Mouse (Mus musculus) midbrain, embryonic 16.5 days (tissue): ENCODE results near the gene Med4. TPM values are rescaled to one million over a fixed set of nuclear protein-coding genes. Genes with fewer than 3 reads are reported as not detected.
"Not testable (repeated sequence)": the region's sequence is repeated elsewhere in the genome, so short reads cannot be mapped to it uniquely, and the experiment has no call there.

ENCODE experiments used
- ATAC-seq: fragments of 200-750 bp; cut with Nextera tagmentation; 2 replicates; pipeline ENCODE4 v1.8.0; 2017; ENCODE audit warnings: moderate TSS enrichment
- H3K27ac ChIP-seq: fragments of 300-500 bp; sonication (generic); 2 replicates; pipeline ENCODE4 v1.5.1; 2014; ENCODE audit warnings: mild to moderate bottlenecking, low read length, mixed read lengths
- H3K27me3 ChIP-seq: fragments of 300-500 bp; sonication (generic); 2 replicates; pipeline ENCODE4 v1.6.1; 2014; ENCODE audit warnings: low read depth, low read length, mixed read lengths; ENCODE audit not compliant: control insufficient read depth, insufficient read depth
- H3K36me3 ChIP-seq: fragments of 300-500 bp; sonication (generic); 2 replicates; pipeline ENCODE4 v1.6.1; 2014; ENCODE audit warnings: mild to moderate bottlenecking, low read length, moderate library complexity, mixed read lengths; ENCODE audit not compliant: control insufficient read depth, insufficient read depth
- H3K4me1 ChIP-seq: fragments of 300-500 bp; sonication (generic); 2 replicates; pipeline ENCODE4 v1.6.1; 2014; ENCODE audit warnings: mild to moderate bottlenecking, low read length, mixed read lengths; ENCODE audit not compliant: control insufficient read depth, insufficient read depth
- H3K4me2 ChIP-seq: fragments of 300-500 bp; sonication (generic); 2 replicates; pipeline ENCODE4 v1.6.1; 2014; ENCODE audit warnings: mild to moderate bottlenecking, low read length, mixed read lengths
- H3K4me3 ChIP-seq: fragments of 300-500 bp; sonication (generic); 2 replicates; pipeline ENCODE4 v1.5.1; 2014; ENCODE audit warnings: low read depth, mild to moderate bottlenecking, low read length, moderate library complexity, mixed read lengths
- H3K9ac ChIP-seq: fragments of 300-500 bp; sonication (generic); 2 replicates; pipeline ENCODE4 v1.6.1; 2014; ENCODE audit warnings: low read depth, low read length, mixed read lengths
- H3K9me3 ChIP-seq: fragments of 300-500 bp; sonication (generic); replicated peaks from 2 replicates; pipeline ENCODE4 v1.6.1; 2014; ENCODE audit warnings: mild to moderate bottlenecking, low read length, mixed read lengths; ENCODE audit not compliant: control insufficient read depth, poor library complexity, severe bottlenecking
- WGBS: fragments of 180-500 bp; shearing (Covaris S2); extraction: QIAGEN DNeasy Blood & Tissue Kit; methylation state at CpG from one replicate; pipeline ENCODE4 v1.1.7; 2014; 5-methylcytosine and 5-hydroxymethylcytosine counted together
- polyA plus RNA-seq: library from polyadenylated mRNA; unstranded; fragments of >200 nt; fragmentation: Nextera tagmentation; extraction: Ambion mirVana; gene quantifications from 2 replicates; pipeline ENCODE4 v1.2.1, GENCODE M21; 2015

Gene Med4
- polyA plus RNA-seq, 1 experiment from 2014 or later: 84.7 TPM

DNA sequence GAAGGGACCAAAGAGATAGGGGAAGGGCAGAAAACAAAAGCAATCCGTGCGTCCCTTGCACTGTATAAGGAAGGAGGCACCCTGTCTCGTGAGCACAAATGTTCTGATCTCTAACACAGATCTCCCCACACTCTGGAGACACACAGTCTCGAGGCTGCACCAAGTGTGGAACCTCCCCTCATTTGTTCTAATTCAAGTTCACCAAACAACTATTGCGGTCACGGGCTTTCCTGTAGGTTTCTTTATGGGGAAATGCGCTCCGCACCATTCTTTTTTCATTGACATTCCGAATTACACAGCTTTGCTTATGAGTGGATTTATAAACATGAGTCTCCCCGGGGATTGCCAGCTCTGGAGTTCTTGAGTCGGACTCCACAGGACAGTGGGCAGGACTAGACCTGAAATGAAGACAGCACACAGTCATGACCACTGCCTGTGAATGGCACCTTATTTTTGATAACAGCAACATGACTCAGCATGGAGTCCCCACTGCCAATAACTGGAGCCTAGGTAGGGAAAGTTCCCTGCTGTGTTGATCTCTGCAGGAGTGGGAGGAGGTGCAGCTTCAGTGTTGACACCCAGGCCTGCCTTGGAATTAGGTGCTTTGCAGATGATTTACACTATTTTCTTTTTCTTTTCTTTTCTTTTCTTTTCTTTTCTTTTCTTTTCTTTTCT lies 2.0 kb upstream of the Med4 start:
- Histone ChIP-seq H3K4me1 (peaks cover 12% of the 10 kb centered on the region), H3K27me3 (no peaks in the 10 kb centered on the region), H3K9me3 (no peaks in the 10 kb centered on the region), H3K4me3 (no peak overlapping the region), H3K9ac (no peak overlapping the region), H3K4me2 (no peak overlapping the region), H3K27ac (no peak overlapping the region), H3K36me3 (peaks cover 3% of the 10 kb centered on the region; the same call in 1 of the 2 replicates)
- 75% methylated on average over 11 of the region's 11 CpGs for WGBS
- no peak for ATAC-seq

DNA sequence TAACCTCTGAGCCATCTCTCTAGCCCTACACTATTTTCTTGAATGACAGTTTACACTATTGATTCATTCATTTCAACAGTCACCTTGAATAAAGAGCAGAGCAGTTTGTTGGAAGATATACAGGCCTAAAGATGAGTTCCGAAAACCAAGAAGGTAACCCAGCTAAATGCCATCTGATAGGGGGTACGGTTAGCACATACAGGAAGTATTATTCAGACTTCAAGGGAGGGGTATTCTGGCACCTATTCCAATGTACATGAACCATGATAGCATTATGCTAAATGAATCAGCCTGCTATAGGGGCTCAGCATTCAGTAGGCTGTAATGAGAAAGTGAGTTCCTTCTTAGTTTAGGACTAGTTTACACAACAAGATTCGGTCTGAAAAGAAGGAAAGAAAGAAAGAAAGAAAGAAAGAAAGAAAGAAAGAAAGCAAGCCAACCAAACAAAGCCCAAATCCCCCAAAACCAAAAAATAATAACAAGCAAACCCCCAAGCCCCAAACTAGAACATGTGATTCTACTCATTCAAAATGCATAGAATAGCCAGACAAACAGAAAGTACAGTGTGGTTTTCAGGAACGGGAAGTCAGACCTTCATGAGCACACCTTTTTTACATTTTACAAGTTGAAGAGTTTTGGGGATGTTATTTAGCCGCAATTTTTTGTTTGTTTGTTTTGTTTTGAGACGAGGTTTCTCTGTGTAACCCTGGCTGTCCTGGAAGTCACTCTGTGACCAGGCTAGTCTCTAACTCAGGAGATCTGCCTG lies 1.0 kb upstream of the Med4 start:
- Histone ChIP-seq H3K4me3 (no peak overlapping the region), H3K9ac (no peak overlapping the region), H3K9me3 (no peaks in the 10 kb centered on the region), H3K27me3 (no peaks in the 10 kb centered on the region), H3K4me2 (no peak overlapping the region), H3K4me1 (peaks cover 9% of the 10 kb centered on the region), H3K36me3 (peaks cover 3% of the 10 kb centered on the region; the same call in 1 of the 2 replicates), H3K27ac (no peak overlapping the region)
- ATAC-seq: no peak
- 95% methylated on average over 6 of the region's 6 CpGs for WGBS

DNA sequence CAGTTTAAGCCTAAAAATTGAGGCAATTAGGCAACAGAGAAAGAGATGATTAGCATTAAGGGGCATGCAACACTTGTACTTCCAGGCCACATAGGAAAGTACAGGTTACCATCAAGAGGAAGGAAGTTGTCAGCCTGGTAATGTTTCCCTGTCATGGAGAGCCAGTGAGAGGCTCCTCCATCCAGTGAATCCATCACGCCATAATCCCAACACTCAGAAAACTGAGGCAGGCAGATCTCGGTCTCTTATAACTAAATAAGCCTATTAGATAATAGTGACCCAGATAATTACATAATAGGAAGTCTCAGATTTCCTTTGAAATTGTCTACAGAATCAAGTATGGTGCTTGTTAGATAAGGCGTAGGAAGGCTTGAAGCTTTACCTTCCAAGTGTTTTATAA lies 14.3 kb downstream of the Med4 start:
- no peaks in the 10 kb centered on the region for H3K9me3 ChIP-seq
- no peak overlapping the region for H3K4me3 ChIP-seq
- no peak overlapping the region for H3K4me2 ChIP-seq
- no peak overlapping the region for H3K27ac ChIP-seq
- H3K27me3 ChIP-seq: no peaks in the 10 kb centered on the region
- H3K9ac ChIP-seq: no peak overlapping the region
- no peaks in the 10 kb centered on the region for H3K36me3 ChIP-seq
- H3K4me1 ChIP-seq: peaks cover 3% of the 10 kb centered on the region; the same call in 1 of the 2 replicates
- no peak for ATAC-seq
- 80% methylated on average over 3 of the region's 3 CpGs for WGBS

DNA sequence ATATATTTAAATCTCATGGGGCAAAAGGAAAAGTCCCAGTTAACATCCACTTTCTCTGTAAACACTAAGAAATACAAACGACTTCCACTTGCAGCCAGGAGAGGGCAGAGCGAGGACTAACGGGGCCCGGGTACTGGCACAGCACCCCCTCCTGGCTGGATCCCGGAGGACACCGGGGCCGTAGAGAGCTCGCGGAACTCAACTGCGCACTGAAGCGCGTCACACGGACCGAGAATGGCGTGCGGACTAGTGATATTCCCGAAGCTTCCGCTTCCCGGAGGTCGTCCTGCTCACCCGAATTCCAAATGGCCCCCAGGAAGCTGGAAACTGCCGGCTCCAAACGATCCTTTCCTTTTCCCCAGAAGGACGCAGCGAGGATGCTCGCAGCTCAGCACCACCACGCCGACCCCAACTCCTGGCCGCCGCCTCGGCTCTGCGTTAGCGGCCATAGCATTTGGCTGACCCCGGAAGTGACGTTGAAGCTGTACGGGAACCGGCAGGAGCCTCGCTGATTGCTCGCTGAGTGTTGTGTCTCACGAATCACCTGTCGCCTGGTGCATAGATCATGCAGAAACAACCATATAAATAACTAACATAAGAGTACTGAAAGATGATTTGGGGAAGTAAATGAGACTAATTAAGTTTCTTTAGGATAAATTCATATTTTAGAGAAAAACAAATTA lies 15.1 kb downstream of the Med4 start, which contains the start of gene Sucla2:
Sucla2 (plus strand) TSS at position 554 of the 683 bp plus-strand sequence.
- Histone ChIP-seq H3K36me3 (no peaks in the 10 kb centered on the region), H3K27me3 (no peaks in the 10 kb centered on the region), H3K27ac (peak within 1 kb of the TSS; percentile 95), H3K9ac (peak within 1 kb of the TSS; percentile 70), H3K9me3 (no peaks in the 10 kb centered on the region), H3K4me3 (peak within 1 kb of the TSS; percentile 52), H3K4me1 (peaks cover 3% of the 10 kb centered on the region; the same call in 1 of the 2 replicates), H3K4me2 (peak within 1 kb of the TSS; percentile 42)
- ATAC-seq: peak; percentile 99
- WGBS: under 1% methylated on average over 37 of the region's 41 CpGs

DNA sequence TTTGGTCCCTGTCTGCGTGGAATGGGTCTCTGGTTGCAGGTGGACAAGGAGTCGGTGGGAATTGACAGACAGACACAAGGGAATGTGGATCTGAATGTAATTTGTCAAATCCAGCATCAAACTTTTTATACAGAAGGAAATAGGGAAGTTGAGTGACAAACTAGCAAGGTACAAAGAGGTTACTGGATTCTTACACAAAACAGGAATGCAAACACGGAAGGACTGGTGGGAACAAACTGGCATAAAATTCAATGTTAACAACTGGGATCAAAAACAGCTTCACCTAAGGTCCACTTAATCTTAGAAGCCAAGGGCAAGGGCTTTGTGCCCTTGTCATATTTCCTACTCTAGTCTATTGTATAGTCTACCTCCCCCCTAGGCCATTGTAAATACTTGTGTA lies 18.8 kb downstream of the Med4 start:
- not testable (repeated sequence) for H3K4me2 ChIP-seq, H3K36me3 ChIP-seq, H3K9ac ChIP-seq, H3K4me1 ChIP-seq, H3K27me3 ChIP-seq, H3K4me3 ChIP-seq, ATAC-seq, H3K9me3 ChIP-seq, H3K27ac ChIP-seq
- WGBS: 84% methylated on average over 3 of the region's 3 CpGs

DNA sequence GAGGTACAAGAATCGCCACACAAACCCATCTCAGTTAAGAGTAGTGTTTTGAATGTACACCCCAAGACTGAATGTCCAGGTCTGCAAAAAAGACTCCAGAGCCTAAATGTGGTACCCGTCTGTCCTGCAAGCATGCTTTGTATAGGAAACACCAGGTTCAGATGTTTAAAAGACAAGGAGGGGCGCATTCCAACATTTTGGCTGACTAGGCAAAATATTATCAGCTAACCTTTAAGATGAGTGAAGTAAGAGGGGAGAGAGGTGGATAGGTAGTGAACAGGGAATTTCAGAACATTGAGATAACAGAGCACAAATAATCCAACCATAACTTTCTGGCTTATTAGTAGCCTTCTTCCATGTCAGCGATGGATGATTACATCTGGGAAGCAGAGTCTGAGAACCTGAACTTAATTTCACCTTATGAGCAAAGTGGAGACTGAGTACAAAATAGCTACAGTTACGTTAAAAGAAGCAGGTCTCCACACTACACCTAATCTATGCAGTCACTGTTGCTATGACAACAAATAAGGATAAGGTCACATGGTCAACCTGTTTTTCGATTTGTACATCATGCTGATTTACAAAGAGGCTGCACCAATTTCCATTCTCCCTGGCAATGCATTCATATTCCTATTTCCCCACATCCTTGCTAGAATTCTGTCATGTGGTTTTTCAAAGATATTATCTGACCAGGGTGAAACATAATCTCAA lies 24.1 kb downstream of the Med4 start:
- Histone ChIP-seq H3K9ac (no peak overlapping the region), H3K27ac (peak overlapping the region; percentile 28; the same call in 1 of the 2 replicates), H3K36me3 (no peaks in the 10 kb centered on the region), H3K4me1 (no peaks in the 10 kb centered on the region), H3K4me2 (no peak overlapping the region), H3K9me3 (no peaks in the 10 kb centered on the region), H3K4me3 (no peak overlapping the region), H3K27me3 (no peaks in the 10 kb centered on the region)
- 66% methylated on average over 6 of the region's 6 CpGs for WGBS
- ATAC-seq: peak; percentile 36; the same call in 1 of the 2 replicates

DNA sequence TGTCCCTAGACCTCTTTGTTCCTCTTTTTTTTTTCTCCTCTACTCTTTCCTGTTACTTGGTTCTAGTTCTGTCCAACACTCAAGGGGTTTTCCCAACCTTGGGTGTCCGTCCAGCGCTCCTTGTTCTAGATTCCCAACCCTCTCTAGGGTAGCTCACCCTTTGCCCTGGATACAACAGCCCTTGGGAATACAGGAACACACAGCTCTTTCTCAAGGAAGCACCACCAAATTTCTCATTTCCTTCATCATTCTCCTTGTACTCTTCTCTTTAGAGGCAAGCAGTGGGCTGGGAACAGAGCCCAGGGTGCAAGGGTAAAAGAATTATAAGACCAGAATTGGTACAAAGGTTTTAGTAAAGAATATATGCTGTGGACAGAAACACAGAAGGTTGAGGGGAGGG lies 25.8 kb downstream of the Med4 start:
- Histone ChIP-seq H3K36me3 (no peaks in the 10 kb centered on the region), H3K4me2 (no peak overlapping the region), H3K9me3 (no peaks in the 10 kb centered on the region), H3K27me3 (no peaks in the 10 kb centered on the region), H3K4me1 (no peaks in the 10 kb centered on the region), H3K4me3 (no peak overlapping the region), H3K27ac (no peak overlapping the region), H3K9ac (no peak overlapping the region)
- no peak for ATAC-seq
- 89% methylated on average over 2 of the region's 2 CpGs for WGBS

DNA sequence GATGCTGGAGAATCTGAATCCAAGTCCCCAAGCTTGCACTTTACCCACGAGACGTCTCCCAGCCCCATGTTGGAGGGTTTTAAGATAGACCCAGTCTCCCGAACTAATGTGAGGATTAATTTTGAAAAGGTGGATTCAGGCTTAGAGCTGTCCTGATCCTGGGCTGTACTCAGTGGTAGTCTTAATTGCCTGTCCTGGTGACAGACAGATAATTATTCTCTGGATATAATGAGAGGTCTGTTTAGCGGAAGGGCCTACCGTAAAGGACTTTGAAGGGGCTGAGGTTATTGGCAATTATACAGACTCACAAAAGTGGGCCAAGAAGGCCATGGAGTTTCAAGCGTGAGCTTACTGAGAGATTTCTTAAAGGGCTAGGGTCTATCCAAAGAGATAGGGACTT lies 34.0 kb downstream of the Med4 start:
- H3K4me3 ChIP-seq: no peak overlapping the region
- no peaks in the 10 kb centered on the region for H3K4me1 ChIP-seq
- no peaks in the 10 kb centered on the region for H3K27me3 ChIP-seq
- no peaks in the 10 kb centered on the region for H3K36me3 ChIP-seq
- no peak overlapping the region for H3K4me2 ChIP-seq
- no peak for ATAC-seq
- H3K9me3 ChIP-seq: no peaks in the 10 kb centered on the region
- H3K9ac ChIP-seq: no peak overlapping the region
- WGBS: 36% methylated on average over 6 of the region's 6 CpGs
- H3K27ac ChIP-seq: no peak overlapping the region
